Mouse (Mus musculus): ENCODE results near the gene Psmd10.

- TF ChIP-seq CTCF (IDR thresholded peaks at IDR 0.05; ENCODE audit: borderline replicate concordance, control insufficient read depth, extremely low read depth, insufficient read depth, low read length, poor library complexity) (no peak), POLR2A (IDR thresholded peaks at IDR 0.05; ENCODE audit: control insufficient read depth, extremely low read depth, insufficient read depth, low read length, poor library complexity) (no peak)
These were observed 40.5 kb upstream of the Psmd10 start for GRCm38 (mm10) chrX:140996909-140997516.

All from thymus, adult 2 months (tissue).